In the genomic region with DNA sequence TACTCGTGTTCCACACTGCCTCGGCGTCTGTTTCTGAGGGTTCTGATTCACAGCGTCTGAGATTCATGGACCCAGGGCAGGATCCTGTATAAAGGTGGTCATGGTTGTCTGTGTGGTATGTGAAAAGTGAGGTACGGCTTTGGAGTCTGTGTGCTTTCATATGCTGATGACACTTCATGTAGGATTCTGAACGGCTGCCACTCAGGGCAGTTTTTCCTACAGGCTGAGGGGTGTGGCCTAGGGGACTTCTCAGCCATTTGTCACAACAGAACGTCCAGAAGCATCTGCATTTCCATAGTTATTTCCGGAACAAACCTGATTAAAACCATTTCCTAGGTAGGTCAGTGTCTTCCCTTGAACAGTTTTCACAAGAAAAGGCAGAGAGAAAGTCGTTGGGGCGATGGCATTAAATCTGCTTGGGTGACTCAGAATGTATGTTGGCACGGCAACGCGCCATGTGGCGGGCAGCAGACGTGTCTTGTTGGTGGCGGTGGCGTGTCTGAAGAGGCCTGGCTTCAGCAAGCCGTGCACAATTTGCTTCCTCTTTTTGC, we compare ENCODE assay signal across 9 mouse cellular contexts. TPM values are rescaled to one million over a fixed set of nuclear protein-coding genes. Genes with fewer than 3 reads are reported as not detected.
A peak's percentile ranks its signal among the peaks of the same experiment; 100 is the strongest.
DNase-seq lines count a peak whose midpoint lies in the region; ATAC-seq and TF ChIP-seq lines count a peak whose summit lies in the region.
"Had no signal": no experiment of that assay in that cellular context is flagged by ENCODE, and none has a peak within 500 bp of the region (broad histone marks: within the 10 kb centered on the region; RNA-seq: fewer than 3 reads in every experiment).

No protein-coding gene starts in this region.

- WGBS in forebrain, embryonic 16.5 days = 9% methylated on average over 18 of the region's 18 CpGs

- H3ac ChIP-seq in myocyte (ENCODE audit: control insufficient read depth, insufficient read length) = no peak overlapping the region

- H3K79me2 ChIP-seq in myocyte (ENCODE audit: control insufficient read depth, insufficient read depth) = no peaks in the 10 kb centered on the region

- no peaks in the 10 kb centered on the region for H3K27me3 ChIP-seq in forebrain, embryonic 16.5 days (replicated peaks; ENCODE audit: control insufficient read depth, insufficient read depth, low read length)
- H3K27me3 ChIP-seq in myocyte (ENCODE audit: control insufficient read depth, insufficient read depth, insufficient read length) = no peaks in the 10 kb centered on the region

- H3K4me2 ChIP-seq in forebrain, embryonic 16.5 days (ENCODE audit: low read length) = peak overlapping the region; percentile 45
- peak overlapping the region; percentile 35 for H3K4me2 ChIP-seq in myocyte (ENCODE audit: low read depth)
- H3K4me2 ChIP-seq: lung, embryonic 14.5 days had no signal

- peaks cover 25% of the 10 kb centered on the region for H3K4me1 ChIP-seq in forebrain, embryonic 16.5 days (replicated peaks; ENCODE audit: control insufficient read depth, insufficient read depth, low read length)

- peak; percentile 78 for ATAC-seq in forebrain, embryonic 16.5 days

- no peak for TF ChIP-seq POLR2A in myocyte (IDR thresholded peaks at IDR 0.05; ENCODE audit: insufficient read length, low read depth)

- H3K9me3 ChIP-seq in forebrain, embryonic 16.5 days (ENCODE audit: control insufficient read depth, low read length) = no peaks in the 10 kb centered on the region

- DNase-seq in ES-CJ7 (ENCODE audit: low read depth, low spot score) = peak; percentile 64
- DNase-seq in layer of hippocampus, adult 9-11 months = peak; percentile 80
- DNase-seq in adrenal gland, postnatal 10 days = no peak
- no peak for DNase-seq in urinary bladder, adult 2 months (ENCODE audit: low spot score)
- DNase-seq in thymus, postnatal 0 days (ENCODE audit: low spot score) = no peak
- no peak for DNase-seq in thymus, postnatal 14 days
- DNase-seq: lung, embryonic 14.5 days had no signal

- peak overlapping the region; percentile 61 for H3K27ac ChIP-seq in forebrain, embryonic 16.5 days (ENCODE audit: low read length)

- H3K36me3 ChIP-seq in forebrain, embryonic 16.5 days (ENCODE audit: control insufficient read depth, insufficient read depth) = no peaks in the 10 kb centered on the region
- no peaks in the 10 kb centered on the region for H3K36me3 ChIP-seq in myocyte (ENCODE audit: control insufficient read depth, insufficient read depth)

- peak overlapping the region; percentile 5; the same call in 1 of the 2 replicates for H3K4me3 ChIP-seq in forebrain, embryonic 16.5 days (replicated peaks; ENCODE audit: low read length)
- H3K4me3 ChIP-seq in myocyte = no peak overlapping the region

- peak overlapping the region; percentile 6; the same call in 1 of the 2 replicates for H3K9ac ChIP-seq in forebrain, embryonic 16.5 days (replicated peaks; ENCODE audit: low read depth, low read length)
- H3K9ac ChIP-seq: lung, embryonic 14.5 days had no signal

TF ChIP-seq in myocyte, 11 proteins besides CTCF, POLR2A, EP300 and RAD21:
- no peak for TF ChIP-seq USF1 (IDR thresholded peaks at IDR 0.05; ENCODE audit: low read depth)
- no peak for TF ChIP-seq MAX (IDR thresholded peaks at IDR 0.05; ENCODE audit: low read depth)
- peak in 1 of 3 experiments; percentile 32 for TF ChIP-seq MYOD1 (IDR thresholded peaks at IDR 0.05; ENCODE audit: control insufficient read depth in 1 of 3, insufficient read length in 2 of 3, low read depth in 2 of 3)
- no peak for TF ChIP-seq MYOG (IDR thresholded peaks at IDR 0.05; ENCODE audit: control insufficient read depth in 1 of 3, insufficient read depth in 1 of 3, insufficient read length in 2 of 3, low read depth in 2 of 3)
- TF ChIP-seq REST (IDR thresholded peaks at IDR 0.05; ENCODE audit: insufficient read depth, insufficient read length) = no peak
- no peak for TF ChIP-seq SRF (IDR thresholded peaks at IDR 0.05; ENCODE audit: control insufficient read depth, insufficient read length, low read depth)
TF ChIP-seq in myocyte: peak in this region for 1.

RNA-seq across cellular contexts. Expression of gene Ackr3, which starts 18.1 kb away (rescaled TPM):
- 20.3 and 26.1 TPM in 2 replicates for polyA plus RNA-seq in forebrain, embryonic 16.5 days (2015; fragmentation: Nextera tagmentation; extraction: Ambion mirVana)
- polyA plus RNA-seq in myocyte (2012; fragmentation: generic; extraction: Trizol) = 10.8 TPM
- 10 to 100 TPM; 26.3 to 60.8 TPM for total RNA-seq in adrenal gland, postnatal 10 days (2021)
- polyA plus RNA-seq in urinary bladder, adult 2 months (2012; rRNA removed) = 71.7 and 104 TPM in 2 replicates
- 1.6 TPM in 2 replicates for polyA plus RNA-seq in thymus, postnatal 0 days (2015; fragmentation: Nextera tagmentation; extraction: Ambion mirVana)

Comparison
In these comparisons a context has a peak if more than half of its experiments do, and no peak if none do; other contexts are left out.
1. DNase-seq: peak in ES-CJ7 (single experiment) and layer of hippocampus, adult 9-11 months (single experiment); none in adrenal gland, postnatal 10 days (single experiment), urinary bladder, adult 2 months (single experiment), thymus, postnatal 0 days (single experiment) and thymus, postnatal 14 days (single experiment).